Mouse (Mus musculus): ENCODE measurements at regions not wholly inside any gene's neighbourhood (a gene's known extent, or its start where the extent isn't known, plus 50 kb on each side); places are given as distances from the start of the nearest gene placed in this dataset.

- Histone ChIP-seq H3K9me3 (no peaks in the 10 kb centered on the region), H3K36me3 (no peaks in the 10 kb centered on the region), H3K27ac (no peak overlapping the region), H3K4me1 (no peaks in the 10 kb centered on the region), H3K4me3 (no peak overlapping the region), H3K27me3 (ENCODE audit: insufficient read depth, poor library complexity, severe bottlenecking) (no peaks in the 10 kb centered on the region)
- DNase-seq (ENCODE audit: low spot score), result no peak
- WGBS, result 85% methylated on average over 2 of the region's 2 CpGs
Observed at GRCm38 (mm10) chr14:61819251-61819650, 212.0 kb downstream of the Kcnrg start.

GRCm38 (mm10) chr14:61834291-61834936 lies 227.2 kb downstream of the Kcnrg start:
- Histone ChIP-seq H3K4me1 (no peaks in the 10 kb centered on the region), H3K4me3 (no peak overlapping the region), H3K9me3 (no peaks in the 10 kb centered on the region), H3K27me3 (ENCODE audit: insufficient read depth, poor library complexity, severe bottlenecking) (no peaks in the 10 kb centered on the region), H3K27ac (no peak overlapping the region), H3K36me3 (no peaks in the 10 kb centered on the region)
- 46% methylated on average over 8 of the region's 8 CpGs for WGBS
- DNase-seq (ENCODE audit: low spot score), result no peak

GRCm38 (mm10) chr14:61835729-61836128 lies 228.5 kb downstream of the Kcnrg start:
- H3K27ac ChIP-seq, result no peak overlapping the region

GRCm38 (mm10) chr14:61836231-61836630 lies 229.0 kb downstream of the Kcnrg start:
- Histone ChIP-seq H3K27ac (no peak overlapping the region), H3K27me3 (ENCODE audit: insufficient read depth, poor library complexity, severe bottlenecking) (no peaks in the 10 kb centered on the region), H3K4me1 (no peaks in the 10 kb centered on the region), H3K4me3 (no peak overlapping the region), H3K36me3 (no peaks in the 10 kb centered on the region), H3K9me3 (no peaks in the 10 kb centered on the region)
- WGBS, result 79% methylated on average over 6 of the region's 6 CpGs
- no peak for DNase-seq (ENCODE audit: low spot score)

More at GRCm38 (mm10) chr14:61835729-61836128, 228.5 kb downstream of the Kcnrg start:
- no peaks in the 10 kb centered on the region for H3K4me1 ChIP-seq
- whole genome bisulfite sequencing, result 56% methylated on average over 6 of the region's 6 CpGs
- DNase-seq (ENCODE audit: low spot score), result no peak
- H3K27me3 ChIP-seq (ENCODE audit: insufficient read depth, poor library complexity, severe bottlenecking), result no peaks in the 10 kb centered on the region
- H3K36me3 ChIP-seq, result no peaks in the 10 kb centered on the region
- H3K4me3 ChIP-seq, result no peak overlapping the region
- no peaks in the 10 kb centered on the region for H3K9me3 ChIP-seq

- H3K9me3 ChIP-seq, result no peaks in the 10 kb centered on the region
- H3K4me1 ChIP-seq, result no peaks in the 10 kb centered on the region
- H3K27ac ChIP-seq, result no peak overlapping the region
- WGBS, result 67% methylated on average over 4 of the region's 4 CpGs
- no peaks in the 10 kb centered on the region for H3K27me3 ChIP-seq (ENCODE audit: insufficient read depth, poor library complexity, severe bottlenecking)
- no peak overlapping the region for H3K4me3 ChIP-seq
- DNase-seq (ENCODE audit: low spot score), result no peak
- H3K36me3 ChIP-seq, result no peaks in the 10 kb centered on the region
Observed at GRCm38 (mm10) chr14:61836965-61837364, 229.7 kb downstream of the Kcnrg start.

- DNase-seq (ENCODE audit: low spot score), result no peak
- WGBS, result 61% methylated on average over 8 of the region's 8 CpGs
- no peaks in the 10 kb centered on the region for H3K36me3 ChIP-seq
Observed at GRCm38 (mm10) chr14:61837851-61838250, 230.6 kb downstream of the Kcnrg start.

GRCm38 (mm10) chr14:61842476-61842875 lies 235.2 kb downstream of the Kcnrg start:
- H3K27me3 ChIP-seq (ENCODE audit: insufficient read depth, poor library complexity, severe bottlenecking), result no peaks in the 10 kb centered on the region
- 76% methylated on average over 4 of the region's 4 CpGs for WGBS

More at GRCm38 (mm10) chr14:61837851-61838250, 230.6 kb downstream of the Kcnrg start:
- H3K4me3 ChIP-seq, result no peak overlapping the region
- no peaks in the 10 kb centered on the region for H3K27me3 ChIP-seq (ENCODE audit: insufficient read depth, poor library complexity, severe bottlenecking)
- no peaks in the 10 kb centered on the region for H3K9me3 ChIP-seq
- no peaks in the 10 kb centered on the region for H3K4me1 ChIP-seq
- H3K27ac ChIP-seq, result no peak overlapping the region

GRCm38 (mm10) chr14:61846441-61846840 lies 239.2 kb downstream of the Kcnrg start:
- no peak for DNase-seq (ENCODE audit: low spot score)
- Histone ChIP-seq H3K36me3 (no peaks in the 10 kb centered on the region), H3K4me3 (no peak overlapping the region), H3K9me3 (no peaks in the 10 kb centered on the region), H3K27ac (no peak overlapping the region), H3K4me1 (no peaks in the 10 kb centered on the region), H3K27me3 (ENCODE audit: insufficient read depth, poor library complexity, severe bottlenecking) (no peaks in the 10 kb centered on the region)
- WGBS, result 79% methylated on average over 5 of the region's 5 CpGs

More at GRCm38 (mm10) chr14:61842476-61842875, 235.2 kb downstream of the Kcnrg start:
- no peaks in the 10 kb centered on the region for H3K36me3 ChIP-seq
- no peak for DNase-seq (ENCODE audit: low spot score)
- no peaks in the 10 kb centered on the region for H3K4me1 ChIP-seq
- no peak overlapping the region for H3K4me3 ChIP-seq
- H3K27ac ChIP-seq, result no peak overlapping the region
- H3K9me3 ChIP-seq, result no peaks in the 10 kb centered on the region

GRCm38 (mm10) chr14:61850244-61850643 lies 243.0 kb downstream of the Kcnrg start:
- no peak for DNase-seq (ENCODE audit: low spot score)
- no peaks in the 10 kb centered on the region for H3K4me1 ChIP-seq
- no peaks in the 10 kb centered on the region for H3K9me3 ChIP-seq
- no peak overlapping the region for H3K4me3 ChIP-seq
- WGBS, result 80% methylated on average over 4 of the region's 4 CpGs
- H3K36me3 ChIP-seq, result no peaks in the 10 kb centered on the region
- no peak overlapping the region for H3K27ac ChIP-seq
- H3K27me3 ChIP-seq (ENCODE audit: insufficient read depth, poor library complexity, severe bottlenecking), result no peaks in the 10 kb centered on the region

- WGBS, result 89% methylated on average over 6 of the region's 6 CpGs
- Histone ChIP-seq H3K4me1 (no peaks in the 10 kb centered on the region), H3K27ac (no peak overlapping the region), H3K4me3 (no peak overlapping the region), H3K27me3 (ENCODE audit: insufficient read depth, poor library complexity, severe bottlenecking) (no peaks in the 10 kb centered on the region), H3K36me3 (no peaks in the 10 kb centered on the region), H3K9me3 (no peaks in the 10 kb centered on the region)
- DNase-seq (ENCODE audit: low spot score), result no peak
Observed at GRCm38 (mm10) chr14:61857616-61858015, 250.4 kb downstream of the Kcnrg start.

- Histone ChIP-seq H3K36me3 (no peaks in the 10 kb centered on the region), H3K4me3 (no peak overlapping the region), H3K4me1 (no peaks in the 10 kb centered on the region), H3K9me3 (no peaks in the 10 kb centered on the region), H3K27me3 (ENCODE audit: insufficient read depth, poor library complexity, severe bottlenecking) (no peaks in the 10 kb centered on the region), H3K27ac (no peak overlapping the region)
- 86% methylated on average over 4 of the region's 4 CpGs for WGBS
- DNase-seq (ENCODE audit: low spot score), result no peak
Observed at GRCm38 (mm10) chr14:61860688-61861087, 253.4 kb downstream of the Kcnrg start.

GRCm38 (mm10) chr14:61861357-61861958 lies 254.2 kb downstream of the Kcnrg start:
- H3K36me3 ChIP-seq, result no peaks in the 10 kb centered on the region
- H3K9me3 ChIP-seq, result no peaks in the 10 kb centered on the region
- no peak overlapping the region for H3K4me3 ChIP-seq
- no peak overlapping the region for H3K27ac ChIP-seq
- no peaks in the 10 kb centered on the region for H3K27me3 ChIP-seq (ENCODE audit: insufficient read depth, poor library complexity, severe bottlenecking)
- 86% methylated on average over 8 of the region's 8 CpGs for WGBS
- no peaks in the 10 kb centered on the region for H3K4me1 ChIP-seq
- DNase-seq (ENCODE audit: low spot score), result no peak

- no peak for DNase-seq (ENCODE audit: low spot score)
- Histone ChIP-seq H3K4me1 (no peaks in the 10 kb centered on the region), H3K27me3 (ENCODE audit: insufficient read depth, poor library complexity, severe bottlenecking) (no peaks in the 10 kb centered on the region), H3K36me3 (no peaks in the 10 kb centered on the region), H3K4me3 (no peak overlapping the region), H3K27ac (no peak overlapping the region), H3K9me3 (no peaks in the 10 kb centered on the region)
- WGBS, result 82% methylated on average over 6 of the region's 6 CpGs
Observed at GRCm38 (mm10) chr14:61862931-61863330, 255.7 kb downstream of the Kcnrg start.

- Histone ChIP-seq H3K36me3 (no peaks in the 10 kb centered on the region), H3K4me1 (no peaks in the 10 kb centered on the region), H3K9me3 (no peaks in the 10 kb centered on the region), H3K4me3 (no peak overlapping the region), H3K27ac (no peak overlapping the region), H3K27me3 (ENCODE audit: insufficient read depth, poor library complexity, severe bottlenecking) (no peaks in the 10 kb centered on the region)
- 60% methylated on average over 2 of the region's 2 CpGs for WGBS
- no peak for DNase-seq (ENCODE audit: low spot score)
Observed at GRCm38 (mm10) chr14:61863475-61863874, 256.2 kb downstream of the Kcnrg start.

Measured in heart, embryonic 10.5 days (tissue).